Mouse (Mus musculus) heart, postnatal 0 days (tissue): ENCODE measurements around the gene Wnt1.
A peak's percentile ranks its signal among the peaks of the same experiment; 100 is the strongest.

Experiments
- CTCF ChIP-seq: IDR thresholded peaks from 2 replicates; pipeline ENCODE4 v1.5.1; 2016; ENCODE audit warnings: antibody characterized with exemption, control low read depth, low read depth
- EP300 ChIP-seq: IDR thresholded peaks from 2 replicates; pipeline ENCODE4 v1.6.1; 2016; ENCODE audit warnings: antibody characterized with exemption, low read depth

DNA sequence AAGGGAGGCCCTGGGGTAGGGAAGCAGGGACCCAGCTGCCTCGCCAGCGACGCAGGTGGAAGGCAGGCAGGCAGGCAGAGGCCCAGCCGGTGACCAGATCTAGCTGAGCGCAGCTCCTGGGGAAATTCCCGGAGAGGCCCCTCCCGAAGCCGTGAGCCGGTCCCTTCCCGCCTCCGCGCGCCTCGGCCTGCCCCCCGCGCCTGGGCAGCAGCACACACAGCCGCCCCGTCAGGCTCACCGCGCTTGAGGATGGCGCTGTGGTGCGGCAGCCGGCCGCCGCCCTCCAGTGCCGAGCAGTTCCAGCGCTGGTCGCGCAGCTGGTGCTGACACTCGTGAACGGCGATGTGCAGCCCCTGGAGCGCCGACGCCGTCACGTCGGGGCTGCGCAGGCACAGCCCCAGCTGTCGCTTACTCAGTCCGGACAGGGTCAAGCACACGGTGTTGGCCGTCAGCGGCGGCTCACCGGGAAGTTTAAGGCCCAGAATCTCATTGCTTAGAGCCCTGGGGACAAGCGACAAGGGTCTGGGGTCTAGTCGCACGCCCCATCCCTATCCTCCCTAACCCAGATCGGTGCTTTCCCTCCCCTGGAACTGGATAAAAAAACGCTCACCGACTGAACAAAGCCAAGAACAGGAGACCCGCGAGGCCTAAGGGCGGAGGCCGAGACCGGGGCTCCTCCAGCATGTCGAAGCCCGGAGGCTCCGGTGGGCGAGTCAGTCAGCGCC is 13.2 kb upstream of the Wnt1 start:
- 0 out of 2 replicates have a peak, but pooled peaks have one; percentile 7 for TF ChIP-seq CTCF
- no peak for TF ChIP-seq EP300
